Mouse (Mus musculus) liver, adult 2 months (tissue): Measurements from ENCODE around the gene Mtrf1l.

Experiments used
- CTCF ChIP-seq: fragments of 200-500 bp; IDR thresholded peaks from 2 replicates; pipeline ENCODE4 v1.5.1; 2011; ENCODE audit warnings: low read depth, low read length, control low read depth
- POLR2A ChIP-seq: fragments of 200-500 bp; IDR thresholded peaks from 2 replicates; pipeline ENCODE4 v1.6.1; 2011; ENCODE audit warnings: low read length, control low read depth; ENCODE audit not compliant: insufficient read depth; ENCODE audit errors: extremely low read depth

- TF ChIP-seq CTCF (no peak), POLR2A (no peak)
Observed at GRCm38 (mm10) chr10:5846939-5847338, 23.2 kb upstream of the Mtrf1l start.
